Mouse (Mus musculus): ENCODE results near the gene Nek1.
"Not testable (repeated sequence)": the region's sequence is repeated elsewhere in the genome, so short reads cannot be mapped to it uniquely, and the experiment has no call there.

Nek1 gene

GRCm38 (mm10) chr8:60984260-60985010 lies 8.6 kb upstream of the Nek1 start:
- not testable (repeated sequence) for DNase-seq (ENCODE audit: low read depth, low spot score)

- DNase-seq (ENCODE audit: low read depth, low spot score): no peak
These were observed 460 bp upstream of the Nek1 start for GRCm38 (mm10) chr8:60992561-60992909.

DNA sequence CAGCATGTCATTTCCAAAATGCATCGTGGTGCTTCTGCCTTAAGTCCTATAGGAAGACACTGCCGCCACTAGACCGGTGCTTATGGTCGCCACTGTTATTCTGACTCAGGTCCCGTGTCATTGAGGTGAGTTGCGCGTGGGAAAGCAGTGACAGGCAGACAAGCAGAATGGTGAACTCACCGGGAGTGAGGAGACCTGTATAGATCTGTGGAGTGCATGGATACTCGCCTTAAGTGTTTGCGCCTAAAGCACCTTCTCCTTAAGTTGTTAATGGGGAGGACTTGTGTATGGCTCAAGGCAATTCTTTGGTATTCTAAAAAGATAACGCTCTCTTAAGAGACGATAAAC lies 618 bp downstream of the Nek1 start:
- DNase-seq (ENCODE audit: low read depth, low spot score): no peak

DNA sequence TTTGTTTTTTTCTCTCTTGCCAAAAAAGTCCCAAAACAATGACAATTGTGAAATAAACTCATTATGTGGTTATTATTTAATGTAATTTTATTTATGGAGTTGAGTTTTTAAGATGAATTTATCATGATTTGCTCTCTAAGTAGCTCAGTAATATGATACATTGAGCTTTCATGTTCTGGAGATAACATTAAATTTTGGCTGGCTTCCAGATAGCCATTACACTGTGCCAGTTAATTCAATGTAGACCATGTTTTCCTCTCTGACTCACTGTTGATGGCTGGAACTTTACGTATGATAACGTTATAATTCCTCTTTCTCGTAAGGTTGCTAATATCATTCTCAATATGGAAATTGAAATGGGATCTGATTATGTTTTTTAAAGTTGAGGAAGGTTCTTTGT lies 3.5 kb downstream of the Nek1 start:
- DNase-seq (ENCODE audit: low read depth, low spot score): no peak

- peak; percentile 34 for DNase-seq (ENCODE audit: low read depth, low spot score)
These were observed 49.0 kb downstream of the Nek1 start for GRCm38 (mm10) chr8:61041951-61042350.

GRCm38 (mm10) chr8:61043874-61044273 lies 50.9 kb downstream of the Nek1 start:
- no peak for DNase-seq (ENCODE audit: low read depth, low spot score)

GRCm38 (mm10) chr8:61046816-61047215 lies 53.8 kb downstream of the Nek1 start:
- no peak for DNase-seq (ENCODE audit: low read depth, low spot score)

DNA sequence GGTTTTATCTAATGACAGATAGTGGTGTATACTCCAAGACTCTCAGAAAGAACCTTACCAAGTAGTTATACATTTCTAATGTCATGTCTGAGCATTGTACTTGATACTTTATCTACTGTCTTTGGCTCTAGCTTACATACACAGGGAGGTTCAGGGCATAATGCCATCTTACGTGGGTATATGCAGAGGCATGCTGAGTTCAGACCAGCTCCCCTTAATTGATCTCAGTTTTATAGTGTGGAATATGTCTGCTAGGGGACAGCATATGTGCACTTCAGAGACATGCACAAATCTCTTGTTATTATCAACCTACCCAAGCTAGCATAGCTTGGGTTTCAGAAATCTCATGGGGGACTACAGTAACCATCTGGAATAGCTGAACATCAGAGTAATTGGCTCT lies 60.0 kb downstream of the Nek1 start:
- no peak for DNase-seq (ENCODE audit: low read depth, low spot score)

- DNase-seq (ENCODE audit: low read depth, low spot score): no peak
These were observed 61.3 kb downstream of the Nek1 start for GRCm38 (mm10) chr8:61054313-61054712.

DNA sequence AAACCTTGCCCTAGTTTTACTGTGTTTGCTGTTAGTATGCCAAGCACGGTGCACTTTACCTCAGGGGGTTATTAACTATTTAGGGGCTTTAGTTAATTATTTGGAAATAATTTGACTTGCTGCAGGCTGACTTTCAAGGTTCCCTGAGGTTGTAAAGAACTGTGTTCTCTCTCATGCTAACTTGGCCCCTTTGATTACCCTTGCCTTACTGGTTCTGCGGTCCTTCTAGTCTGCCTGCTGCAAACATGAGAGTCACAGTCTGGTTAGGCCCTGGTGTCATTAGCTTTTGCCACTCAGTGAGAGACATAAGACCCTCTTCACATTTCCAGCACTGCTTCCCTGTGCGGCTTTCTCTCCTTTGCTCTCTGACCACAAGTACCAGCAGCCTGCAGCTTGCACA lies 64.0 kb downstream of the Nek1 start:
- no peak for DNase-seq (ENCODE audit: low read depth, low spot score)

GRCm38 (mm10) chr8:61059143-61059542 lies 66.1 kb downstream of the Nek1 start:
- DNase-seq (ENCODE audit: low read depth, low spot score): no peak

- DNase-seq (ENCODE audit: low read depth, low spot score): no peak
These were observed 67.4 kb downstream of the Nek1 start for GRCm38 (mm10) chr8:61060412-61060811.

- peak; percentile 23 for DNase-seq (ENCODE audit: low read depth, low spot score)
These were observed 82.1 kb downstream of the Nek1 start for GRCm38 (mm10) chr8:61075059-61075458.

GRCm38 (mm10) chr8:61110496-61110895 lies 117.5 kb downstream of the Nek1 start:
- no peak for DNase-seq (ENCODE audit: low read depth, low spot score)

DNA sequence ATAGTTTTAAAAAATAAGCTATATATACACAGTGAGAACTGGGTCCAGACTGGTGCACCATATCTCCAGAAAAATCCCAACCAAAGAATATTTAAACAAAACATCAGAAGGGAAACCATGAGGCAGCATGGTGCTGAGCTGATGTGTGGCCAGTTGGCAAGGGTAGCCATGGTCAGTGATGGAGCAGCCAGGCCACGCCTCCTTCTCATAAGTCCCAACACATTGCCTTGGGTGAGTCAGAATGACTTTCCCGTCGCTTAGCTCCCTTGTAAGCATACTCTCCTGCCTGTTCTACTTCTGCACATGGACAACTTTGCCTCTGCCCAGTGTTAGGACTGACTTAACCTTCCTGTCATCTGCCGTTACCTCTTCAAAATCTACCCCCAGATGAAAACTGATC lies 118.9 kb downstream of the Nek1 start:
- no peak for DNase-seq (ENCODE audit: low read depth, low spot score)

- DNase-seq (ENCODE audit: low read depth, low spot score): peak; percentile 60
These were observed 128.6 kb downstream of the Nek1 start for GRCm38 (mm10) chr8:61121631-61122030.

DNA sequence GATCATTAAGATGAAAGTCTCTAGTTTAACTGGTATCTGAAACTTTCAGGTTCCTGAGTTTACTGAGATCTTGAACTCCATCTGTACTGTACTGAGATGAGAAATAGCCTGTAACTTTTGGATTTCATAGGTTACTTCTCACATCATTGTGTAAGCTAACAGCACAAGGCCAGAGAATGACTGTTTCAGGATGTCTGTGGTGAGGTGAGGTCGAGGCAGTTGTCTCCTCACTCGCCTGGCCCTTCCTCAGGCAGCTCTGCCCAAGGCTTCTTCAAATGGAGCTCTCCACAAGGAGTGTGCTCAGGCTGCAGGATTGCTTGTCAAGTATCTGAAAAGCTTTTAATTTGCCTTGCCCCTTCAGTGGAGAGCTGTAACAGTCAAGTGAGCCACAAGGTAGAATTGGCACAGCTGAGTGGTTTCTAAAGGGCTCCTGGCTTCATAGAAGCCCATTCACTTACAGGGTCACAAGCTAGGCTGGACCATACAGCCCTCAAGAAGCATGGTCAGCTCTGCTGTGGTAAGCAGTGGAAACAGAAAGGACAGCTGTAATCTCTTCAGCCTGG lies 134.4 kb downstream of the Nek1 start:
- DNase-seq (ENCODE audit: low read depth, low spot score): no peak

DNA sequence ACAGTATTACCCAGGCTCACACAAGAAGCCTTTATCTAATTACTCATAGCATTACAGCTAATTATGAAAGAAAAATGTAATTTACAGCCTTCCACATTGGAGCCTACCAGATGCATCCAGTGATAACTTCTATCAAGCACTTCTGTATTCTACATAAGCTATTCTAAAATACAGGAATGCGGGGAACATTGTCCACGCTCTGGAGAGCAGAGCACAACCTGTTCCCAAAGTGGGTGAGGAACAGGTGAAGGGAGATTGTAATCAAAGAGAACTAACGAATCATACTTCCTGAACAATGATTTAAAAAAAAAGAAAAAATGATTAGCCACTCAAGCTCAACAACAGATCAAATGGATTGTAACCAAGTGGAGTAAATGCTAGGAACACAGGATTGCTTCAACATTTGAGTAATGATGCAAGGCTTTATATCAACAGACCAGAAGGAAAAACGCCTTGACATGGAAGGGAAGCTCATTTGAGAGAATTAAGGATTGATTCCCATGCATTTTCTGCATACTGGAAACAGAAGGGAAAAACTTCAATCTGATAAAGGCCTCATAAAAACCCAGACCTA lies 139.7 kb downstream of the Nek1 start:
- DNase-seq (ENCODE audit: low read depth, low spot score): no peak

DNA sequence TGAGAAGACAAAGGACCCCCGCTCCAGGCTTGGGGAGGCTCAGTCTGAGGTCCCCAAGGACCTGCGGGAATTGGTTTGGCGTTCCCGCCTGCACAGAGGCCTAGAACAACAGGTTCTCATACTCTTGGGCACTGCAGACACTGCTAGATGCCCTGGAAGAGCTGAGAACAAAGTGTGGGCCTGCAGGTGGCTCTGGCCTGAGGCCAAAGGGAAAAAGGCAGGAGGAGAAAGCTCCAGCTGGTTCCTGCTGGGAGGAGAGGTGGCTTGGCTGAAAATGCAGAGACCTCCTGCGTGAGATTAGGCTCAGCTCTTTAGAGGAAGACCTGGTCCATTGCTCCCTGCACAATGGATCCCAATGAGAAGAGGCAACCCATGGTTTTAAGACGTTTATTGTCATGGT lies 148.9 kb downstream of the Nek1 start:
- no peak for DNase-seq (ENCODE audit: low read depth, low spot score)

DNA sequence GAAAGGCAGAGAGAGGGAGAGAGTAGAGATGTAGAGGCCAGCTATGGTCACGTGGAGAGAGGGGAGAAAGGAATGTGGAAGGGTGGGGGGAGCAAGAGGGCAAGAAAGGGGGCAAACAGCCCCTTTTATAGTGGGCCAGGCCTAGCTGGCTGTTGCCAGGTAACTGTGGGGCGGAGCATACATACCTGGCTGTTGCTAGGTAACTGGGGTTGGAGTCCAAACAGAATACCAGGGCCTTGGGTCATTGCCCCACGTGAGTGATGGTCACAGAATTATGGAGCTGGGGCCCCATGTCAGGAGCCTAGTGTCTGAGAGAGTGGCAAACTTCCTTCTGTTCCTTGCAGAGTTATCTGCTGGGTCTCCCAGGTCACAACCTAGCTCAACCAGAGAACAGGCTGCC lies 149.3 kb downstream of the Nek1 start:
- no peak for DNase-seq (ENCODE audit: low read depth, low spot score)

DNA sequence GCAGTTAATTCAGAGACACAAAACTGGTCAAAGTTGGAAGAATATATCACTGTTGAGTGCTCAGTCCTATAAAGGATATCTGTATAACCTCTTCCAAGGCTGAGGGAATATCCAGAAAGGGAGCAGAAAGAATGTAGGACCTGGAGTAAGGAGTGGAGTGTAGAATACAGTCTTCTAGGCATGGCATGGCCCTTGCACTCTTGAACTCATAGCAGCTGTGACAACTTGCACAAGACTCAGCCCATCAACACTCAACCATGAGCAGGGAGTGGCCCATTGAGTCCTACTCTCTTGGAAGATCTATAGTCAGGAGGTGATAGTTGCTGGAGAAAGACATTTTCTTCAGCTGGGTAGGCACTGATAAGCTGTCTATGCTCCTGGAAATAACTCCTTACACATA lies 149.8 kb downstream of the Nek1 start:
- no peak for DNase-seq (ENCODE audit: low read depth, low spot score)

DNA sequence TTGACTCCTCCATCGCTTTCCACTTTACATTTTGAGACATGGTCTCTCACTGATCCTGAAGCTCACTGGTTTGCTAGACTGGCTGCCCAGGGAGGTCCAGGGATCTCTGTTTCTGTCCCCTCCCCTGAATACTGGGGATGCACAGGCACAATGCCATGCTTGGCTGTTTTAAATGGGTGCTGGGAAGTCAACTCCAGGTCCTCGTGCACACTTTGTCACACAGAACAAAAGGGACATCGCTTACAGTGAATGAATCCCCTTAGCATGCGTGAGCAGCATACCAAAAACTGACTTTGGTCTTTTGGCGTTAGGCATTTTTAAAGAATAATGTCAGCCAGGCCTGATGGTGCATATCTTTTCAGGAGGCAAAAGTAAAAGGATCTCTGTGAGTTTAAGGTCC lies 155.7 kb downstream of the Nek1 start:
- no peak for DNase-seq (ENCODE audit: low read depth, low spot score)

GRCm38 (mm10) chr8:61150596-61150995 lies 157.6 kb downstream of the Nek1 start:
- no peak for DNase-seq (ENCODE audit: low read depth, low spot score)

DNA sequence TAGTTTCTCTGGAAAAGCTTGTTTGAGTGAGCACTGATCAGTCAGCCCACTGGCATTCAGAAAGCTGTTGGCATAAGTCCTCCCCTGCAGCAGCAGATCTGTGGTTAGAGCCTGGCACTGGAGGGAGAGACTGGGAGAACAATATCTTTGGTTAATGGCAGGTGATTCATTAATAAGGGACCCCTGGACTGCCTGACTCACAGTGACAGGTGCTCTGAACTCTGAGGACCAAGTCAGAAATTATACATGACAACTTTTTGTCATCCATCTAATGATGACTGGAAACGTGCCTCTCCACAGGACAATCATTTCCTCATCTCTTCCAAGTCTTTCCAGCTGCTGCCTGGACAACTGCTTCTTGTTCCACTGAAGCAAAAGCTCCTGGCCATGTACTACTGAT lies 163.4 kb downstream of the Nek1 start:
- no peak for DNase-seq (ENCODE audit: low read depth, low spot score)

Data from telencephalon, adult 2 months (tissue).